Mouse (Mus musculus): Measurements from ENCODE around the gene Zfp710. TPM values are rescaled to one million over a fixed set of nuclear protein-coding genes. Genes with fewer than 3 reads are reported as not detected.

Gene Zfp710
- total and polyA plus RNA-seq, 2 experiments from 2014 or later, result 10.7 to 33.6 TPM

DNA sequence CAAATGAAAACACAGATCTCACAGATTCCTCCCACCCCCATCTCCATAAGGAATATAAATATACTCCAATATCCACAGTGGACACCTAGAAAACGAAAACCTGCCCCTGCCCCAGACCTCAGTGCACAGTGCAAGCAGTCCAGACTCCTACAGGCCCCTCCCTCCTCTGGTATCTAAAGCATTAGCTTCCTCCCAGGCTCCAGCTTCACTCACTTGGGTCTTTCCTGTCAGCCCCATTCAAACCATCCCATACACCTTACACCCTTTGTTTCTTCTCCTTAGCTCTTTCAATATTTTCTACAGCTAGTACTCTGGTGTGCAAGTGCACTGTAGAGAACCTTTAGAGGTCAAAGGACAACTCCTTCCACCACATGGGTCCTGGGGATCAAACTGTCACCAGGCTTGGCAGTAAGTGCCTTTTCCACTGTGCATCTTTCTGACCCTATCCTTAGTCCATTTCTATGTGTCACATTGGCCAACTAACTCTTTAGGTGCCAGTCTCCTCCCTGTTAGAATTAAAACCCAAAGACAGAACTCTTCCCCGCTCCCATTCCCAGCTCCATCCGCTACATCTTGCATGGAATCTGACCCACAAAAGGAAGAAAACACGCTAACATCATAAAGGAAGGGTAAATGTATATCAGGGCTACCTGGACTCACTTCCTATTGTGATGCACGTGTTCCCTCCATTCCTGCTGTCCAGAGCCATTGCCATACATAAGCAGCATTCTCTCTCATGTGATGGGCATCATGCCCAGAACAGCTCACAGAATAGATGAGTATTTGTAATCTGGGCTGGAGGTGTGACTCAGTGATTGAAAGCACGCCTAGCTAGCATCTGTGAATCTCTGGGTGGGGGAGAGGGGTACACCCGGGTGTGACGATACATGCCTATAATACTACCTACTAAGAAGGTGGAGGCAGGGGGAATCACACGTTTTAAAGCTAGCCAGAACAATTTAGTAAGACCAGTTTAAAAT, 86.7 kb downstream of the Zfp710 start:
- H3K27me3 ChIP-seq (ENCODE audit: insufficient read depth, low read length), result no peaks in the 10 kb centered on the region
- no peak for ATAC-seq (ENCODE audit: low FRiP score)
- 75% methylated on average over 9 of the region's 9 CpGs for WGBS
- H3K9me3 ChIP-seq (ENCODE audit: low read length), result no peaks in the 10 kb centered on the region
- no peak overlapping the region for H3K4me3 ChIP-seq (ENCODE audit: low read depth, low read length)
- H3K4me2 ChIP-seq (ENCODE audit: low read depth, low read length, poor library complexity, severe bottlenecking), result no peak overlapping the region
- no peak overlapping the region for H3K27ac ChIP-seq (ENCODE audit: low read depth, low read length)
- peaks cover 8% of the 10 kb centered on the region; the same call in 1 of the 2 replicates for H3K4me1 ChIP-seq (ENCODE audit: insufficient read depth, low read length)
- H3K36me3 ChIP-seq (ENCODE audit: insufficient read depth, low read length), result no peaks in the 10 kb centered on the region
- TF ChIP-seq CTCF (IDR thresholded peaks at IDR 0.05), result no peak
- peak; percentile 44 for DNase-seq (ENCODE audit: low spot score)
- H3K9ac ChIP-seq (replicated peaks; ENCODE audit: low read length, poor library complexity, severe bottlenecking), result no peak overlapping the region

DNA sequence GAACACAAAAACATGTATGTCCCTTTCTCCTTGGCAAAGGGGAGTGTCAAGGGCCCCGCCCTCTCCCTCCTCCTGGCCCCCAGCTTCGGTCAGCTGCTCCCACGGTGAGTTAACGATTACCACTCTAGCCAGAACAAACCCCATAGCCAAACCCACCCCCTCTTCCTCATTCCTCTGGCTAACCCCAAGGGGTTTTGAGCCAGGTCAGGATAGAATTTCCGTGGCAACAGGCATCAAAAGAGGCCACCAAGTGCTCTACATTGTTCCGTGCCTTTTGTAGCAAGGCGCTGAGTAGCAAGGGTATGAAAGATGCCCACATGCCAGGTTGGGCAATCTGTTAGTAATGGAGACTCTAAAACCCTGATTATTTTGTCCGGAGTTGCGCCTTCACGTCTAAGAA, 89.4 kb downstream of the Zfp710 start:
- DNase-seq (ENCODE audit: low spot score), result peak; percentile 57
- TF ChIP-seq CTCF (IDR thresholded peaks at IDR 0.05), result no peak
- Histone ChIP-seq H3K27me3 (ENCODE audit: insufficient read depth, low read length) (no peaks in the 10 kb centered on the region), H3K4me2 (ENCODE audit: low read depth, low read length, poor library complexity, severe bottlenecking) (peak overlapping the region; percentile 85), H3K9ac (replicated peaks; ENCODE audit: low read length, poor library complexity, severe bottlenecking) (peak overlapping the region; percentile 96), H3K4me3 (ENCODE audit: low read depth, low read length) (peak overlapping the region; percentile 77), H3K4me1 (ENCODE audit: insufficient read depth, low read length) (peaks cover 8% of the 10 kb centered on the region; the same call in 1 of the 2 replicates), H3K36me3 (ENCODE audit: insufficient read depth, low read length) (no peaks in the 10 kb centered on the region), H3K9me3 (ENCODE audit: low read length) (no peaks in the 10 kb centered on the region), H3K27ac (ENCODE audit: low read depth, low read length) (peak overlapping the region; percentile 98)
- 5% methylated on average over 10 of the region's 10 CpGs for WGBS
- ATAC-seq (ENCODE audit: low FRiP score), result 0 out of 2 replicates have a peak, but pooled peaks have one; percentile 15

DNA sequence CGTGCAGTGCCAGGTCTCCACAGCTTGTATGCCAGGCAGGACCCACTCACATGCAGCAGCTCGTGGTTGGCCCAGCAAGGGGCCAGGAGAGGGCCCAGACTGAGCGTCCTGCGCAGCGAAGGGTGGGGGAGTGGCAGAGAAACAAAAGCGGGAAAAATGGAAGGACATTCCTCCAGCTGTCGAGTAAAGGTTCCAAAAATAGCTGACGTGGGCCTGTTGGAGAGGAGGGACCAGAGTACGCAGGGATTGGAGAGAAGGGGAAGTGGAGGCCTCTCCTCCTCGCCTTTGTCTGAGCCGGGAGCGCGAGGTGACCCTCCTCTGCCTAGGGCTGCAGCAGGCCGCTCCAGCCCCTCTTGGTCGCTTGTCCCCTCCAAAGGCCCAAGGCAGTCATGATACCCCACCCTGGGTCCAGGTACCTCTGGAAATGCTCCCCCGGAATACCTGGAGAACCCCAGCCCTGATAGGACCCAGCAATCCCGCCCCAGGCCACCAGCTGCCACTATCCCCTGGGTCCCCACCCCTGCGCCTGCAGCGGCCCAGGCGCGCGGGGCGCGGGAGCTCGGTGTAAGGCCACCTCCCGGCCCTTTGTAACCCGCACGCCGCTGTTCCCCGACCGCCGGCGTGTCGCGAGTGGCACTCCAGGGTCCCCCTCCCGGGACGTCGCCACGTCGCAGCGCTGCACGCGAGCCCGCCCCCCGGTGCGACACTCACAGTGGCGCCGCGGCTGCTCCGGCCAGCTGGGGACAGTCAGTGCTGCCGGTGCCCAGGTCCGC, 90.0 kb downstream of the Zfp710 start:
- DNase-seq (ENCODE audit: low spot score), result peak; percentile 72
- ATAC-seq (ENCODE audit: low FRiP score), result peak; percentile 79
- TF ChIP-seq CTCF (IDR thresholded peaks at IDR 0.05), result peak; percentile 23
- H3K36me3 ChIP-seq (ENCODE audit: insufficient read depth, low read length), result no peaks in the 10 kb centered on the region
- H3K9ac ChIP-seq (replicated peaks; ENCODE audit: low read length, poor library complexity, severe bottlenecking), result peak overlapping the region; percentile 96
- H3K27me3 ChIP-seq (ENCODE audit: insufficient read depth, low read length), result no peaks in the 10 kb centered on the region
- H3K27ac ChIP-seq (ENCODE audit: low read depth, low read length), result peak overlapping the region; percentile 98
- WGBS, result under 1% methylated on average over 39 of the region's 52 CpGs
- peak overlapping the region; percentile 77 for H3K4me3 ChIP-seq (ENCODE audit: low read depth, low read length)
- peak overlapping the region; percentile 85 for H3K4me2 ChIP-seq (ENCODE audit: low read depth, low read length, poor library complexity, severe bottlenecking)
- H3K9me3 ChIP-seq (ENCODE audit: low read length), result no peaks in the 10 kb centered on the region
- H3K4me1 ChIP-seq (ENCODE audit: insufficient read depth, low read length), result peaks cover 8% of the 10 kb centered on the region; the same call in 1 of the 2 replicates

DNA sequence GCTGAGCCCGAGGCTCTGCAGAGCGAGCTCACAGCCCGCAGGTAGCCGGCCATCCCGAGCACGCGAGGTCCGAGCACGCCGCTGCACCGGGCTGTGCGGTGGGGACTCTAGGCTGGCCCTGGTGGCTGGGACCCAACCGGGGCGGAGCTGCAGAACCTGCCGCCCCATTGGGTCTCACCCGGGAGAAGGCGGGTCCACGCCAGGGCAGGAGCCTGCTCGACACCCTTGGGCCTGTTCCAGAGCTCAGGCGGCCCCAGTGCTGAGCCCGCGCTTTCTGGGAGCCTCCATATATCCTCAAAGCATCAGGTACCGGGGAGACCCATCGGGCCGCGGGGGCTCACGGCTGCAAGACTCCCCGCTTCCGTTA, 90.6 kb downstream of the Zfp710 start, which contains the start of gene Idh2:
TSS of gene Idh2 (minus strand) at position 169 of the 367 bp plus-strand sequence.
- under 1% methylated on average over 28 of the region's 29 CpGs for WGBS
- peak; percentile 96 for ATAC-seq (ENCODE audit: low FRiP score)
- peak within 1 kb of the TSS; percentile 98 for H3K27ac ChIP-seq (ENCODE audit: low read depth, low read length)

DNA sequence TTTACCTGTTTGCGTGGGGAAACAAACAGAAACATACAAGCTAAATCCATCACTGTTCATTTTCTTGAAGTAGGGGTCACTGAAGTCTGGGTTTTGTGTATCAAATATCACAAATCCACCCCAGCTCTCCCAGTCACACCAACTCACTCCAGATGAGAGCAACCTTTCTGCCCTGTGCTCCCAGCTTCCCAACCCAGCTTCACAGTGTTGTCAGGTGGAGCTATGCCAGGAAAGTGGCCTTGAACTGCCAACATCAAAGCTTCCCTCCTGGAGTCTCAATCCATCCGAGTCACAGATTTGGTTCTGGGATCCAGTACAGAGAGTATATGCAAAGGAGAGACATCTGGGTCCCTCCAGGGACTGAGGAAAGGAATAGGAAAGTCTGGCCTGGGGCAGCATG, 91.5 kb downstream of the Zfp710 start:
- H3K4me1 ChIP-seq (ENCODE audit: insufficient read depth, low read length), result peaks cover 8% of the 10 kb centered on the region; the same call in 1 of the 2 replicates
- H3K4me2 ChIP-seq (ENCODE audit: low read depth, low read length, poor library complexity, severe bottlenecking), result peak overlapping the region; percentile 85
- H3K27me3 ChIP-seq (ENCODE audit: insufficient read depth, low read length), result no peaks in the 10 kb centered on the region
- TF ChIP-seq CTCF (IDR thresholded peaks at IDR 0.05), result no peak
- H3K36me3 ChIP-seq (ENCODE audit: insufficient read depth, low read length), result no peaks in the 10 kb centered on the region
- no peaks in the 10 kb centered on the region for H3K9me3 ChIP-seq (ENCODE audit: low read length)
- no peak overlapping the region for H3K27ac ChIP-seq (ENCODE audit: low read depth, low read length)
- H3K9ac ChIP-seq (replicated peaks; ENCODE audit: low read length, poor library complexity, severe bottlenecking), result peak overlapping the region; percentile 96; the same call in 1 of the 2 replicates
- 80% methylated on average over 2 of the region's 2 CpGs for WGBS
- ATAC-seq (ENCODE audit: low FRiP score) (no peak), DNase-seq (ENCODE audit: low spot score) (no peak)
- H3K4me3 ChIP-seq (ENCODE audit: low read depth, low read length), result no peak overlapping the region

More for the DNA sequence above, 90.6 kb downstream of the Zfp710 start, which contains the start of gene Idh2:
- Histone ChIP-seq H3K4me1 (ENCODE audit: insufficient read depth, low read length) (peaks cover 8% of the 10 kb centered on the region; the same call in 1 of the 2 replicates), H3K4me3 (ENCODE audit: low read depth, low read length) (peak within 1 kb of the TSS; percentile 77), H3K36me3 (ENCODE audit: insufficient read depth, low read length) (no peaks in the 10 kb centered on the region), H3K4me2 (ENCODE audit: low read depth, low read length, poor library complexity, severe bottlenecking) (peak within 1 kb of the TSS; percentile 85), H3K27me3 (ENCODE audit: insufficient read depth, low read length) (no peaks in the 10 kb centered on the region), H3K9ac (replicated peaks; ENCODE audit: low read length, poor library complexity, severe bottlenecking) (peak within 1 kb of the TSS; percentile 96), H3K9me3 (ENCODE audit: low read length) (no peaks in the 10 kb centered on the region)
- TF ChIP-seq CTCF (IDR thresholded peaks at IDR 0.05), result no peak
- peak; percentile 92 for DNase-seq (ENCODE audit: low spot score)
